In the genomic region with DNA sequence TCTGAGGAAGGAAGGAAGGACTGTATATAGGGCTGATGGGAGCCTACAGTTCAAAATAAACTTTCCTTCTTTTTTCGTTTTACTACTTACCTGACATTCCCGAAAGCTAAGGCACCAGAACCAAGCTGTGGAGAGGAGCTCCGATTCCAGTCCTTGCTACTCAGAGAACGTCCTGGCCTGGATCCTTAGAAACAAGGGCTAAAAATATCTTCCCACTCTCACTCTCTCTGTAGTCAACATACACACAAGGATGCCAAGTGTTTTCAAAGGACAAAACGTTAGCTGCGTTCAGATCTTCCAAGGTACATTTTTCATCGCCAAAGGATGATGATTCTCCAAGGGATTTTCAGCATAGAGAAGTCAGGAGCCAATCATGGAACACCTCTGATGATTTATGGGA, we compare ENCODE assay signal across 24 mouse cellular contexts. TPM values are rescaled to one million over a fixed set of nuclear protein-coding genes. Genes with fewer than 3 reads are reported as not detected.
A peak's percentile ranks its signal among the peaks of the same experiment; 100 is the strongest.
DNase-seq lines count a peak whose midpoint lies in the region; TF ChIP-seq lines count a peak whose summit lies in the region.
"Had no signal": no experiment of that assay in that cellular context is flagged by ENCODE, and none has a peak within 500 bp of the region (broad histone marks: within the 10 kb centered on the region; RNA-seq: fewer than 3 reads in every experiment).

No protein-coding gene starts in this region.

- TF ChIP-seq CTCF in gastrocnemius, adult 2 months (IDR thresholded peaks at IDR 0.05) = no peak

- intact Hi-C loops in gastrocnemius, adult 2 months (cut with DNase I) = loop anchor here (5.0 kb wide), 1 partner anchor 34 kb away; a partner anchor contains a TSS
- intact Hi-C loops in heart, postnatal 36 days (cut with DNase I) = loop anchor here (2.0 to 5.0 kb wide), 3 partner anchors 29 to 344 kb away; a partner anchor contains a TSS
- intact Hi-C loops in left cerebral cortex, postnatal 14 days (cut with DNase I) = loop anchor here (2.0 kb wide), 1 partner anchor 29 kb away; no protein-coding TSS in a partner anchor

- H3K4me3 ChIP-seq in gastrocnemius, adult 2 months = peak overlapping the region; percentile 42
- H3K4me3 ChIP-seq: embryonic facial prominence, embryonic 10.5 days; hindbrain, embryonic 12.5 days; layer of hippocampus, adult 2 months; limb, embryonic 10.5 days; liver, embryonic 15.5 days; lung, embryonic 15.5 days; megakaryocyte, embryonic 14.5 days; midbrain, embryonic 13.5 days had no signal

- peak; percentile 37 for DNase-seq in gastrocnemius, adult 2 months
- no peak for DNase-seq in gastrocnemius, postnatal 10 days
- peak; percentile 22 to 23 for DNase-seq in heart, adult 9 months (ENCODE audit: low spot score in 2 of 2)
- no peak for DNase-seq in heart, postnatal 36 days
- DNase-seq in left cerebral cortex, postnatal 14 days (ENCODE audit: low spot score in 2 of 2) = peak; percentile 30 to 66
- no peak for DNase-seq in left cerebral cortex, adult 11 months (ENCODE audit: low spot score)
- DNase-seq in telencephalon, adult 2 months (ENCODE audit: low read depth, low spot score) = peak; percentile 23
- DNase-seq: adrenal gland, postnatal 25 days; cerebellum, adult 11 months; cerebellum, adult 9-11 months; kidney, postnatal 25 days; liver; lung, postnatal 36 days; right cerebral cortex, postnatal 25 days; thymus, postnatal 14 days had no signal

- H3K27ac ChIP-seq in gastrocnemius, adult 2 months = peak overlapping the region; percentile 96
- H3K27ac ChIP-seq: embryonic facial prominence, embryonic 10.5 days; hindbrain, embryonic 12.5 days; layer of hippocampus, adult 2 months; limb, embryonic 10.5 days; liver, embryonic 15.5 days; lung, embryonic 15.5 days; midbrain, embryonic 13.5 days had no signal

RNA-seq across cellular contexts. Expression of a gene that starts 0.5 kb away (rescaled TPM):
- total RNA-seq in gastrocnemius, adult 2 months (2021) = 1 to 10 TPM in 1 of 2 experiments, under 1 TPM in 1; 0.36 to 1.1 TPM
- total RNA-seq in gastrocnemius, postnatal 10 days (2021) = 1 to 10 TPM in 1 of 2 experiments, under 1 TPM in 1; 0.63 to 1.0 TPM
- total RNA-seq in heart, postnatal 36 days (2021) = under 1 TPM; 0.80 to 0.81 TPM
- total RNA-seq in left cerebral cortex, postnatal 14 days (2021) = 1 to 10 TPM in 1 of 2 experiments, under 1 TPM in 1; 0.75 to 1.2 TPM
- total RNA-seq: adrenal gland, postnatal 25 days had no signal

RNA-seq across cellular contexts. Expression of a gene that starts 2.7 kb away (rescaled TPM):
- total RNA-seq in gastrocnemius, adult 2 months (2021) = 100 to 1,000 TPM; 111 to 130 TPM
- total RNA-seq in gastrocnemius, postnatal 10 days (2021) = 10 to 100 TPM; 52.9 to 67.6 TPM
- 100 to 1,000 TPM in 1 of 2 experiments, 10 to 100 TPM in 1; 97.4 to 113 TPM for total RNA-seq in heart, postnatal 36 days (2021)
- total RNA-seq in left cerebral cortex, postnatal 14 days (2021) = 10 to 100 TPM; 31.6 to 32.1 TPM

RNA-seq across cellular contexts. Expression of a gene that starts 35.6 kb away (rescaled TPM):
- total RNA-seq in gastrocnemius, adult 2 months (2021) = not detected
- total RNA-seq in gastrocnemius, postnatal 10 days (2021) = not detected
- not detected for total RNA-seq in heart, postnatal 36 days (2021)
- not detected for total RNA-seq in left cerebral cortex, postnatal 14 days (2021)
- total RNA-seq: adrenal gland, postnatal 25 days; layer of hippocampus, adult 2 months; left cerebral cortex, adult 18-20 months had no signal

RNA-seq across cellular contexts. Expression of a gene that starts 58.8 kb away (rescaled TPM):
- 10 to 100 TPM; 50.5 to 54.2 TPM for total RNA-seq in gastrocnemius, adult 2 months (2021)
- total RNA-seq in gastrocnemius, postnatal 10 days (2021) = 10 to 100 TPM; 41.5 to 53.4 TPM
- 10 to 100 TPM; 31.9 to 32.3 TPM for total RNA-seq in heart, postnatal 36 days (2021)
- total RNA-seq in left cerebral cortex, postnatal 14 days (2021) = 10 to 100 TPM; 94.1 to 98.8 TPM

Comparison
In these comparisons a context has a peak if more than half of its experiments do, and no peak if none do; other contexts are left out.
1. DNase-seq: peak in gastrocnemius, adult 2 months (single experiment), heart, adult 9 months (2 of 2), left cerebral cortex, postnatal 14 days (2 of 2) and telencephalon, adult 2 months (single experiment); none in gastrocnemius, postnatal 10 days (single experiment), heart, postnatal 36 days (0 of 2) and left cerebral cortex, adult 11 months (single experiment).